Mouse (Mus musculus): ENCODE measurements at regions not wholly inside any gene's neighbourhood (a gene's known extent, or its start where the extent isn't known, plus 50 kb on each side); places are given as distances from the start of the nearest gene placed in this dataset.
A peak's percentile ranks its signal among the peaks of the same experiment; 100 is the strongest.

DNA sequence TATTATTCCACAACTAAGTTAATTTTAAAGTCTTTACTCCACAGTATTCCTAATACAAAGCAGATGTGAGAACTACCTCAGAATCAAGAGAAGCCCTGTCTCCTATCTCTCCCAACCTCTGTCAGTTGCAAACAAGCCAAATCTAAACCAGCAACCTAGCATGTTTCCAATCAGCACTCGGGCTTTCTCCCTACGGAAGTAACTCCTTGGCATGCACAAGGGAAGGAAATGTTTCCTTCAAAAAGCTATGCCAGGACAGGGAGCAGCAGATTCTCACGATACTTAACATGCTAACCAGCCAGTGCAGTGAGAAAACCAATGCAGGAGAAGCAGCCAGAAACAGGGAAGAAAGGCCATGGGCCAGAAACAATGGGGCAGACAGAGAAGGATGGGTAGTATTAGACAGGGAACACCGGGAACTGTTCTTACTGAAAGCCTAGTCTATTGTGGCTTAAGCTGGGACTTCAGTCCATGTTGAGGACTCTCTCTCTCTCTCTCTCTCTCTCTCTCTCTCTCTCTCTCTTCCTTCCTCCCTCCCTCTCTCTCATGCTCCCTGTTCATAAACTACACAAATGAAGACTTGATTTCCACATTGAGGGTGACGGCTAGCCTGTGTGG, 262.8 kb downstream of the Atp6ap1l start:
- peak in 1 of 2 experiments; percentile 17 for DNase-seq (ENCODE audit: low spot score in 2 of 2)

Small RNAs in the stretch of these regions (microRNA-seq; reads per million reads assigned to microRNA genes)
- gene Gm44338: 0 reads per million in 2 experiments

Data from layer of hippocampus, postnatal 10 days (tissue).